Mouse (Mus musculus) lung, adult 2 months (tissue): ENCODE data around the gene Ttll1.

Experiments
- CTCF ChIP-seq: fragments of 200-500 bp; IDR thresholded peaks from 2 replicates; pipeline ENCODE4 v1.5.1; 2011; ENCODE audit warnings: mild to moderate bottlenecking, low read length, control low read depth; ENCODE audit not compliant: insufficient read depth
- POLR2A ChIP-seq: fragments of 200-500 bp; IDR thresholded peaks from 2 replicates; pipeline ENCODE4 v1.6.1; 2011; ENCODE audit warnings: low read depth, mild to moderate bottlenecking, control low read depth, low read length, borderline replicate concordance; ENCODE audit errors: extremely low read depth

- TF ChIP-seq CTCF (no peak), POLR2A (peak; percentile 77; the same call in 1 of the 2 replicates)
Measured at GRCm38 (mm10) chr15:83510805-83511405, at the start of gene Ttll1.
